Mouse (Mus musculus) heart, postnatal 25 days (tissue): ENCODE measurements at regions not wholly inside any gene's neighbourhood (a gene's known extent, or its start where the extent isn't known, plus 50 kb on each side); places are given as distances from the start of the nearest gene placed in this dataset.

ENCODE experiments used
- DNase-seq: peaks from one replicate; pipeline ENCODE4 v3.0.0; 2022; ENCODE audit warnings: low spot score
- intact Hi-C: fragments of 180-260 bp; cut with DNase I; formaldehyde crosslinking; loops from one replicate; pipeline ENCODE4 v1.15.1; 2025

DNA sequence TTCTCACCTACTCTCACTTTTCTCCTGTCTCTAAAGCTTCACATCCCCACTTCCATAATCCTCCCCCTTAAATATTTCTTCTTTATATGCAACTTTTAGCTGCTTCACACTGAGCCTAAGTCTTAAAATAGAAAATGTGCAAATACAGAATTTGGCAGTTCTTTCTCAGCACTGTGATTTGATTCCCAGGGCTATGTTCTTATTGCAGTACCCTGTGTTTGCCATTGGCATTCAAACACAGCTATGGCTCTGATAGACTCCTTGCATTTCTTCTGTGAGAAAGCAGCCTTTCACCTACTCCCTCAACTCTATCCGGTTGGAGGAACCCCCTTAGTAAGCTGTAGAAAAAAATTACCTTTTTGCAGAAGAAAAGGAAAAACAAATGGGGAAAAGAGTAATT lies 192.6 kb upstream of the Cldn34d start:
- no peak for DNase-seq
- intact Hi-C loops = no loop called here

DNA sequence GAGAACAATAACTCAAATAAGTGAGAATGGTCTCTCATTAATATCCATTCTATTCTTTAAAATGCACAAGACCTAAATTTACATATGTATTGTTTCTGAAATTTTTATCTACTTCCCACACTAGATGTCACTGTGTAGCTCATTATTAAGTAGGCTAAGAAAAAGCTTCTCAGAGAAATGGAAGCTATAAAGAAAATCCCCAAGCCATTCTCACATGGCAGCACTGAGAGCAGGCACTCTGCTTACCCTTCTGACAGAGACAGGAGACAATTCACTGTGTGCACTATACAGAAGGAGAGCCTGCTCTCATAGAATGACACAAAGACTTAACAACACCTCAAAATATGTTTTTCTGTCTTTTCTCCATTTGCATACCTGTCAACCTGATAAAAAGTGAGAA lies 187.9 kb upstream of the Cldn34d start:
- intact Hi-C loops = loop anchor here (5.0 kb wide), 1 partner anchor 932 kb away; no protein-coding TSS in a partner anchor
- DNase-seq = no peak

DNA sequence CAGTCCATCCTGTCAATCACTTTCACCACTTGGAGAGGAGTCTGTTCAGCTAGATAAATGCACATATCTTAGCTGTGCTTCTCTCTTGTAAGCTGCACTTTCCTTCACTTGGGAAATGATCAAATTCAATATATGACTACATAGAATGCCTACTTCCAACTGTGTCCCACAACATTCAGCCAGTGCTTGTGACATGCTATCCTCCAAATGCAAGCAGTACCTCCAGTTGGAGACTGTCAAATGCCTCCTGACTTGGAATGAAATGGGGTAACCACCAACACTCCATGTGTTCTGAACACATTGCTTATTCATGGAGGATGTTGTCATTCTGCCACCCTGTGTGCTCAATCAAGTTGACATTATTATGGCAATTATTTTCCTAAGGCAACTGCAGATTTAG lies 177.3 kb upstream of the Cldn34d start:
- DNase-seq = no peak
- intact Hi-C loops = no loop called here
